Mouse (Mus musculus) brown adipose tissue, adult 24 weeks (tissue): Measurements from ENCODE around the gene Znrf1. TPM values are rescaled to one million over a fixed set of nuclear protein-coding genes. Genes with fewer than 3 reads are reported as not detected.

ENCODE experiments used
- H3K27ac ChIP-seq: fragments of 200-500 bp; replicated peaks from 2 replicates; pipeline ENCODE4 v1.5.1; 2012; ENCODE audit warnings: low read depth, mild to moderate bottlenecking, low read length
- H3K4me1 ChIP-seq: fragments of 200-500 bp; 2 replicates; pipeline ENCODE4 v1.6.1; 2012; ENCODE audit warnings: low read length, mixed read lengths; ENCODE audit not compliant: control insufficient read depth, insufficient read depth, insufficient read length
- H3K4me3 ChIP-seq: fragments of 200-500 bp; 2 replicates; pipeline ENCODE4 v1.5.1; 2012; ENCODE audit warnings: low read depth, mild to moderate bottlenecking, low read length, moderate library complexity; ENCODE audit not compliant: insufficient read depth
- polyA plus RNA-seq: library from polyadenylated mRNA; stranded (reverse); fragments of >200 nt; gene quantifications from 2 replicates; pipeline ENCODE4 v1.2.4, GENCODE M21; 2012; ENCODE audit not compliant: missing spikeins, insufficient read depth, insufficient read length

Gene Znrf1
- polyA plus RNA-seq, 1 experiment: 17.6 TPM

- Histone ChIP-seq H3K4me3 (peak within 1 kb of the TSS; percentile 55), H3K4me1 (no peaks in the 10 kb centered on the region), H3K27ac (no peak within 1 kb of the TSS)
These were observed 14.0 kb upstream of the Znrf1 start, which contains the start of gene Wdr59 for GRCm38 (mm10) chr8:111521713-111522429. Wdr59 (minus strand) TSS chr8:111522092.

GRCm38 (mm10) chr8:111526403-111527024 is 9.4 kb upstream of the Znrf1 start:
- Histone ChIP-seq H3K4me1 (no peaks in the 10 kb centered on the region), H3K27ac (no peak overlapping the region), H3K4me3 (no peak overlapping the region)

- no peak overlapping the region for H3K4me3 ChIP-seq
- H3K4me1 ChIP-seq: no peaks in the 10 kb centered on the region
- H3K27ac ChIP-seq: no peak overlapping the region
These were observed 8.7 kb upstream of the Znrf1 start for GRCm38 (mm10) chr8:111527149-111527548.

- no peaks in the 10 kb centered on the region for H3K4me1 ChIP-seq
- no peak overlapping the region for H3K4me3 ChIP-seq
- H3K27ac ChIP-seq: no peak overlapping the region
These were observed 7.8 kb upstream of the Znrf1 start for GRCm38 (mm10) chr8:111528071-111528470.

GRCm38 (mm10) chr8:111531191-111531590 is 4.7 kb upstream of the Znrf1 start:
- no peaks in the 10 kb centered on the region for H3K4me1 ChIP-seq
- H3K27ac ChIP-seq: no peak overlapping the region
- H3K4me3 ChIP-seq: no peak overlapping the region

DNA sequence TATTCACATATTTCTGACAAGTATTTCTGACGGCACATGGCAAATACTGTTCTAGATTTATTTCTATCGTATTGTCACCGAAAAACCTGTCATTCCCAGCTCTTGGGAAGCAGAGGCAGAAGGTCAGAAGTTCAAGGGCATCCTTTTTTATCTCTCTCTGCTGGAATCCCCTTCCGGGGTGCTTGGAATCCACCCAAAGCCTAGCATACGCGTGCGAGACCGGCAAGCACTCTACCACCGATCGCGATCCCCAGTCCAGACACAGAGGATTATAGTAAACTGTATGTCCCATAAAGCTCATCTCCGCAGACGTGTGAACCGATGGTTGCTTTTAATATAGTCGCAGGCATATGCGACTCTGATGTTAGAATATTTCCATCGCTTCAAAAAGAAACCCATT is 4.3 kb upstream of the Znrf1 start:
- no peak overlapping the region for H3K4me3 ChIP-seq
- no peak overlapping the region for H3K27ac ChIP-seq
- H3K4me1 ChIP-seq: no peaks in the 10 kb centered on the region

GRCm38 (mm10) chr8:111533503-111533902 is 2.4 kb upstream of the Znrf1 start:
- H3K4me1 ChIP-seq: no peaks in the 10 kb centered on the region; the same call in 1 of the 2 replicates
- H3K27ac ChIP-seq: no peak overlapping the region
- no peak overlapping the region for H3K4me3 ChIP-seq

DNA sequence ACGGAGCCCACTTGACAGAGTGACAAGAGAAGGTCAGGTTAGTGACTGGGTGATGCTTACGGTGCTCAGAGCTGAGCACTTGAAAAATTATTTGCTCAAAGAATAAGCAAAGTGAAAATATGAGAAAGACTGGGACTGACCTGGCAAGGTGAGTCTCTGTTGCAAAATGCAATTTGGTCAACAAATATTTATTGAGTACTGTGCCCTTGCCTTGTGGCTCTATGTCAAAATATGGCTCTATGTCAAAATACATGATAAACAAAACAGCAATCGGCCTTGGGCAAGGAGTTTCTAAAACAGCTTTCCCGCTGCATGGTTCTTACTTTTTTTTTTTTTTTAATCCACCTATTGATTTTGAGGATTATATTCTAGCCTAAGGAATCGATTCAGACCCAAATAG is 406 bp upstream of the Znrf1 start:
- Histone ChIP-seq H3K27ac (no peak overlapping the region), H3K4me1 (peaks cover 7% of the 10 kb centered on the region), H3K4me3 (no peak overlapping the region)

- Histone ChIP-seq H3K4me3 (peak overlapping the region; percentile 98), H3K4me1 (peaks cover 13% of the 10 kb centered on the region), H3K27ac (peak overlapping the region; percentile 89)
These were observed 1.3 kb downstream of the Znrf1 start for GRCm38 (mm10) chr8:111536978-111537764.

DNA sequence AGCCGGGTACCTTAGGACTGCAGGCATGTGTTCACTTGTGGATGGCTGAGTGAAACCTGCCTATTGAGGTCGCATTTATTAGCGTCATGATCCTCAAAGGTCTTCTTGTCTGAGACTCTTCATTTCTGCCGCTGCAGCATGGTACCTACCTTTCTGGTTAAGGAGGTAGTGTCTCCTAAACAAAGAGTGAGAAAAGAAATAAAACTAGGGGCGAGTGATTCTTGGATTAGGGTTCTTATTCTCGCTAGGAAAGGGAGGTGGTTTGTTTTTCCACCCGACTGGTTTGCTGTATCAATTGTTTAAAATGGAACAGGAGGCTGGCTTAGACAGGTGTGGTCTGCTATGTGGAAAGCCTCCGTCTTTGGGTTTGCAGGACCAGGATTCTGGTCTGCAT is 1.9 kb downstream of the Znrf1 start:
- Histone ChIP-seq H3K27ac (peak overlapping the region; percentile 89), H3K4me1 (peaks cover 13% of the 10 kb centered on the region), H3K4me3 (peak overlapping the region; percentile 98)

DNA sequence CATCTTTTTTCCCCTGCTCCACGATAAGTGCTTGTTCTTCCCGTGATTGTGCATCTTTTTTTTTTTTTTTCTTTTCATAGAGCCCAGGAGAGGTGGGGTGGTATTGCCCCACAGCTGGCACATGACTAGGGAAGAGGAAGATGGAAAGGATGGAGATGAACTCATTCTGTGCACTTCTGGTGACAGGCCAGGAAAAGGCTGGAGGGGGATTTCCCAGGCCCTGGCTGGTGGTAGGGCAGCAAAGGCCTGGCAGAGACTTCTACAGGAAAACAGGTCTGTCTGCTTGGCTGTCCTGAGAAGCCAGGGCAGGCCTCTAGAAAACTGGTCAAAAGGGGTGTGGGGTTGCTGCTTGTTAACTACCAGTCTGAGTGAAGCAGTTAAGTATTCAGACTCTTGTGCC is 2.3 kb downstream of the Znrf1 start:
- Histone ChIP-seq H3K4me3 (peak overlapping the region; percentile 98), H3K4me1 (peaks cover 17% of the 10 kb centered on the region), H3K27ac (peak overlapping the region; percentile 89)

DNA sequence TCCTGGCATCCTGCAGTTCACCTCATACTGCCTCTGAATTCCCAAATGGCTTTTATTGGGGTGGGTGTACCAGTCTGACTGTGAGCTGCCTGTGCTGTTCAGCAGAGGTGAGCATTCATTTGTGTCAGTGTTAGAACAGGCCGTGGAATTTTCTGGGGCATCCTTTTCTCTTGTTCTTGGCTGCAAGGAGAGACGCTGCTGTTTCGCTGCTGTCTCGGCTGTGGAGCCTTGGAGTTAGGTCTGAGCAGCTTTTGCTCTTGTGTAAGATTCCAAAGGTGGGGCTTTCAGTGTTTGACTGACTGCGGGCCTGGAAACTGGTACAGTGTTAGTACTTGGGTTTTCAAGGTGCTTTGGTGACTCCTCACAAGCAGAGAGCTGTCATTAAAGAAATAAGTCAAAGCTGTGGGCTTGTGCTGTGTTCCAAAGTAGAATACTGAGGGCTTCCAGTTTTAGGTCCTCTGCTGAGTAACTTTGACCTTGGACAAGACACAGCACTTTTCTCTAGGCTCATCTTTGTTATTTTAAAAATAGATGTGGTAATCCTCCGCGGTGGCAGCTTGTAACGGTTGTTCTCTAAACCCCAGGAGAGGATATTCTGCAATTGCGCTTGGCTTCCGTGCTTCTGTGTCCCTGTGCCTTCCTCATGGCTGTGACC is 3.7 kb downstream of the Znrf1 start:
- H3K4me3 ChIP-seq: peak overlapping the region; percentile 36
- H3K27ac ChIP-seq: peak overlapping the region; percentile 61
- peaks cover 17% of the 10 kb centered on the region for H3K4me1 ChIP-seq

GRCm38 (mm10) chr8:111543712-111544380 is 7.9 kb downstream of the Znrf1 start:
- Histone ChIP-seq H3K4me1 (peaks cover 26% of the 10 kb centered on the region), H3K4me3 (no peak overlapping the region), H3K27ac (peak overlapping the region; percentile 58)

GRCm38 (mm10) chr8:111545406-111546156 is 9.7 kb downstream of the Znrf1 start:
- Histone ChIP-seq H3K4me3 (no peak overlapping the region), H3K4me1 (peaks cover 22% of the 10 kb centered on the region), H3K27ac (no peak overlapping the region)
